Mouse (Mus musculus) lung, postnatal 0 days (tissue): ENCODE results near the gene Rnf213.

Experiments
- CTCF ChIP-seq: IDR thresholded peaks from 2 replicates; pipeline ENCODE4 v1.5.1; 2016; ENCODE audit warnings: antibody characterized with exemption, mild to moderate bottlenecking
- EP300 ChIP-seq: IDR thresholded peaks from 2 replicates; pipeline ENCODE4 v1.6.1; 2016; ENCODE audit warnings: antibody characterized with exemption, mild to moderate bottlenecking, control low read depth

GRCm38 (mm10) chr11:119514108-119514860 lies 121.4 kb downstream of the Rnf213 start:
- TF ChIP-seq CTCF (no peak), EP300 (no peak)
